Mouse (Mus musculus): ENCODE data around the gene Ahnak2.

The Ahnak2 gene

GRCm38 (mm10) chr12:112764141-112764540 is 38.3 kb downstream of the Ahnak2 start:
- CTCF ChIA-PET, result no interaction called here

GRCm38 (mm10) chr12:112763176-112763575 is 39.3 kb downstream of the Ahnak2 start:
- CTCF ChIA-PET, result interaction anchor here in 1 of 4 experiments (1.5 kb wide), 1 partner anchor 17 kb away, joined by 4 read pairs; no protein-coding TSS in a partner anchor
- POLR2A ChIA-PET, result interaction anchor here in 3 of 4 experiments (0.8 to 1.2 kb wide), 4 partner anchors 19 to 288 kb away, joined by 3 to 4 read pairs (median 3); no protein-coding TSS in a partner anchor

More at GRCm38 (mm10) chr12:112764141-112764540, 38.3 kb downstream of the Ahnak2 start:
- POLR2A ChIA-PET, result interaction anchor here in 2 of 4 experiments (0.8 to 1.2 kb wide), 2 partner anchors 31 to 34 kb away, joined by 3 read pairs; no protein-coding TSS in a partner anchor

- CTCF ChIA-PET, result interaction anchor here in 1 of 4 experiments (1.5 kb wide), 1 partner anchor 15 kb away, joined by 6 read pairs; no protein-coding TSS in a partner anchor
- POLR2A ChIA-PET, result interaction anchor here in 3 of 4 experiments (0.8 to 1.0 kb wide), 4 partner anchors 11 to 32 kb away, joined by 3 to 4 read pairs (median 4); no protein-coding TSS in a partner anchor
These were observed 40.4 kb downstream of the Ahnak2 start for GRCm38 (mm10) chr12:112762018-112762417.

GRCm38 (mm10) chr12:112761411-112761810 is 41.0 kb downstream of the Ahnak2 start:
- CTCF ChIA-PET, result interaction anchor here in 2 of 4 experiments (1.1 to 1.5 kb wide), 3 partner anchors 13 to 83 kb away, joined by 3 to 6 read pairs (median 3); no protein-coding TSS in a partner anchor
- POLR2A ChIA-PET, result interaction anchor here in 2 of 4 experiments (0.9 to 2.0 kb wide), 4 partner anchors 8 to 33 kb away, joined by 3 to 8 read pairs (median 6); no protein-coding TSS in a partner anchor

GRCm38 (mm10) chr12:112760154-112760926 is 42.1 kb downstream of the Ahnak2 start, which contains the start of gene Pld4:
TSS of gene Pld4 (plus strand) at chr12:112760655.
- CTCF ChIA-PET, result interaction anchor here in 3 of 4 experiments (0.9 to 1.5 kb wide), 13 partner anchors 12 to 84 kb away, joined by 3 to 6 read pairs (median 3); no protein-coding TSS in a partner anchor
- POLR2A ChIA-PET, result interaction anchor here in 2 of 4 experiments (0.5 to 2.0 kb wide), 6 partner anchors 9 to 364 kb away, joined by 3 to 10 read pairs (median 6); no protein-coding TSS in a partner anchor

GRCm38 (mm10) chr12:112759471-112759870 is 43.0 kb downstream of the Ahnak2 start:
- POLR2A ChIA-PET, result interaction anchor here in 2 of 4 experiments (1.1 to 2.0 kb wide), 3 partner anchors 10 to 62 kb away, joined by 3 to 10 read pairs (median 8); no protein-coding TSS in a partner anchor
- CTCF ChIA-PET, result interaction anchor here (0.5 to 1.3 kb wide), 8 partner anchors 11 to 362 kb away, joined by 3 to 7 read pairs (median 4); no protein-coding TSS in a partner anchor

GRCm38 (mm10) chr12:112757896-112758295 is 44.6 kb downstream of the Ahnak2 start:
- ChIA-PET CTCF (interaction anchor here in 3 of 4 experiments (0.8 to 1.3 kb wide), 3 partner anchors 11 to 34 kb away, joined by 3 to 5 read pairs (median 3); no protein-coding TSS in a partner anchor), POLR2A (interaction anchor here in 1 of 4 experiments (0.7 to 1.7 kb wide), 2 partner anchors 10 to 36 kb away, joined by 3 to 7 read pairs; no protein-coding TSS in a partner anchor)

GRCm38 (mm10) chr12:112755900-112756299 is 46.6 kb downstream of the Ahnak2 start:
- POLR2A ChIA-PET, result interaction anchor here in 2 of 4 experiments (0.9 to 1.2 kb wide), 5 partner anchors 8 to 40 kb away, joined by 3 to 6 read pairs (median 4); no protein-coding TSS in a partner anchor
- CTCF ChIA-PET, result interaction anchor here in 3 of 4 experiments (0.6 to 1.8 kb wide), 5 partner anchors 9 to 93 kb away, joined by 3 to 8 read pairs (median 5); no protein-coding TSS in a partner anchor

GRCm38 (mm10) chr12:112752399-112752798 is 50.1 kb downstream of the Ahnak2 start:
- ChIA-PET POLR2A (no interaction called here), CTCF (no interaction called here)

- CTCF ChIA-PET, result interaction anchor here in 2 of 4 experiments (1.2 to 1.4 kb wide), 2 partner anchors 93 kb away, joined by 4 to 6 read pairs; no protein-coding TSS in a partner anchor
- POLR2A ChIA-PET, result interaction anchor here in 2 of 4 experiments (1.1 to 1.4 kb wide), 4 partner anchors 11 to 87 kb away, joined by 3 to 4 read pairs (median 3); no protein-coding TSS in a partner anchor
These were observed 51.5 kb downstream of the Ahnak2 start for GRCm38 (mm10) chr12:112750976-112751375.

- ChIA-PET POLR2A (interaction anchor here in 3 of 4 experiments (0.6 to 3.0 kb wide), 24 partner anchors 8 to 266 kb away, joined by 3 to 10 read pairs (median 4); partner anchors contain the start of genes Brf1 (in 1 of the 3), Cdca4 (in 1 of the 3), Clba1 (in 1 of the 3) and Pld4 (in 1 of the 3)), CTCF (interaction anchor here (0.6 to 3.5 kb wide), 39 partner anchors 8 to 602 kb away, joined by 3 to 31 read pairs (median 4); partner anchors contain the start of genes Btbd6 (in 1 of the 4), Cdca4 (in 1 of the 4) and Pld4 (in 1 of the 4))
These were observed 54.9 kb downstream of the Ahnak2 start for GRCm38 (mm10) chr12:112747606-112747970.

GRCm38 (mm10) chr12:112746808-112747605 is 55.5 kb downstream of the Ahnak2 start:
- ChIA-PET POLR2A (interaction anchor here in 3 of 4 experiments (0.6 to 3.0 kb wide), 27 partner anchors 9 to 1962 kb away, joined by 3 to 10 read pairs (median 4); partner anchors contain the start of genes Brf1 (in 1 of the 3), Cdca4 (in 1 of the 3), Clba1 (in 1 of the 3) and Pld4 (in 1 of the 3)), CTCF (interaction anchor here (0.6 to 3.5 kb wide), 66 partner anchors 8 to 602 kb away, joined by 3 to 31 read pairs (median 4); partner anchors contain the start of genes Clba1 (in 2 of the 4), Btbd6 (in 1 of the 4), Cdca4 (in 1 of the 4) and Cep170b (in 1 of the 4))

GRCm38 (mm10) chr12:112746461-112746807 is 56.0 kb downstream of the Ahnak2 start:
- CTCF ChIA-PET, result interaction anchor here (0.6 to 3.5 kb wide), 60 partner anchors 9 to 601 kb away, joined by 3 to 31 read pairs (median 4); partner anchors contain the start of genes Clba1 (in 2 of the 4), Btbd6 (in 1 of the 4), Cdca4 (in 1 of the 4) and Cep170b (in 1 of the 4)
- POLR2A ChIA-PET, result interaction anchor here in 3 of 4 experiments (0.5 to 3.0 kb wide), 22 partner anchors 9 to 1962 kb away, joined by 3 to 10 read pairs (median 4); partner anchors contain the start of genes Cdca4 (in 1 of the 3), Clba1 (in 1 of the 3) and Pld4 (in 1 of the 3)

GRCm38 (mm10) chr12:112745716-112746115 is 56.7 kb downstream of the Ahnak2 start:
- POLR2A ChIA-PET, result interaction anchor here in 3 of 4 experiments (0.5 to 3.0 kb wide), 11 partner anchors 9 to 204 kb away, joined by 3 to 10 read pairs (median 4); partner anchors contain the start of genes Cdca4 (in 1 of the 3) and Pld4 (in 1 of the 3)
- CTCF ChIA-PET, result interaction anchor here in 3 of 4 experiments (0.5 to 3.5 kb wide), 14 partner anchors 17 to 1928 kb away, joined by 3 to 31 read pairs (median 5); no protein-coding TSS in a partner anchor

GRCm38 (mm10) chr12:112744891-112745580 is 57.4 kb downstream of the Ahnak2 start:
- POLR2A ChIA-PET, result interaction anchor here in 3 of 4 experiments (0.6 to 2.2 kb wide), 9 partner anchors 9 to 413 kb away, joined by 3 to 5 read pairs (median 4); no protein-coding TSS in a partner anchor
- CTCF ChIA-PET, result interaction anchor here in 3 of 4 experiments (0.5 to 3.5 kb wide), 16 partner anchors 15 to 561 kb away, joined by 3 to 31 read pairs (median 6); no protein-coding TSS in a partner anchor

GRCm38 (mm10) chr12:112744211-112744610 is 58.2 kb downstream of the Ahnak2 start:
- POLR2A ChIA-PET, result interaction anchor here in 3 of 4 experiments (0.8 to 2.2 kb wide), 5 partner anchors 8 to 91 kb away, joined by 4 to 5 read pairs (median 5); no protein-coding TSS in a partner anchor
- CTCF ChIA-PET, result interaction anchor here (0.9 to 3.0 kb wide), 20 partner anchors 9 to 192 kb away, joined by 3 to 15 read pairs (median 5); partner anchors contain the start of genes Cdca4 (in 1 of the 4) and Cep170b (in 1 of the 4)

Measured in embryonic stem cell, embryonic (primary cell).